Mouse (Mus musculus): ENCODE results near the gene Gm11444. TPM values are rescaled to one million over a fixed set of nuclear protein-coding genes. Genes with fewer than 3 reads are reported as not detected.
A peak's percentile ranks its signal among the peaks of the same experiment; 100 is the strongest.

Gene Gm11444
- total and polyA plus RNA-seq, 2 experiments from 2014 or later: not detected

GRCm38 (mm10) chr11:85850758-85851157 lies 625 bp upstream of the Gm11444 start:
- ATAC-seq (ENCODE audit: low FRiP score): no peak
- Histone ChIP-seq H3K27me3 (ENCODE audit: insufficient read depth, low read length) (peaks cover 18% of the 10 kb centered on the region), H3K9ac (replicated peaks; ENCODE audit: low read length, poor library complexity, severe bottlenecking) (no peak overlapping the region), H3K9me3 (ENCODE audit: low read length) (no peaks in the 10 kb centered on the region), H3K4me3 (ENCODE audit: low read depth, low read length) (no peak overlapping the region), H3K27ac (ENCODE audit: low read depth, low read length) (no peak overlapping the region), H3K4me1 (ENCODE audit: insufficient read depth, low read length) (no peaks in the 10 kb centered on the region), H3K36me3 (ENCODE audit: insufficient read depth, low read length) (no peaks in the 10 kb centered on the region), H3K4me2 (ENCODE audit: low read depth, low read length, poor library complexity, severe bottlenecking) (no peak overlapping the region)
- TF ChIP-seq CTCF (IDR thresholded peaks at IDR 0.05): peak; percentile 44
- no peak for DNase-seq (ENCODE audit: low spot score)
- WGBS: 36% methylated on average over 6 of the region's 6 CpGs

DNA sequence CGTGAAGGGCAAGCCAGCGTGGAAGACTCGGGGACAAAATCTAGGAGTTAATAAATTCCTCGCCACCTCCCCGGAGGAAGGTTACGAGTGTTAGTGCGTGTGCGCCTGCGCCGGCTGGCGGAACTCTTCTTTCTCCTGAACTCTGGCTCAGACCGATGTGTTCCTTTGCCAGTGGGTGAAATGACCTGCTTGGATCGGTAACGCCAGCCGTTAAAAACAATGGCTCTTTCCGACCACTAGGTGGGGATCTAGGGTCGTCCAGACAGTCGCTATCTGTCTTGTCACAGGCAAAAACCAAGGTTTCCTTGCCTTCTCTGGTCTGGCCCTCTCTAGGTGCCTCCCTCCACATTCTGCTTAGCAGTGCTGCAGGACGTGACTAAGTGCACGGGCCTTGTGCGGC lies 1.1 kb downstream of the Gm11444 start:
- H3K4me2 ChIP-seq (ENCODE audit: low read depth, low read length, poor library complexity, severe bottlenecking): peak overlapping the region; percentile 45
- peak; percentile 66; the same call in 1 of the 2 replicates for ATAC-seq (ENCODE audit: low FRiP score)
- no peaks in the 10 kb centered on the region for H3K36me3 ChIP-seq (ENCODE audit: insufficient read depth, low read length)
- 0 out of 2 replicates have a peak, but pooled peaks cover 2% of the 10 kb centered on the region for H3K4me1 ChIP-seq (ENCODE audit: insufficient read depth, low read length)
- TF ChIP-seq CTCF (IDR thresholded peaks at IDR 0.05): peak; percentile 96
- no peak overlapping the region for H3K27ac ChIP-seq (ENCODE audit: low read depth, low read length)
- DNase-seq (ENCODE audit: low spot score): peak; percentile 87
- no peak overlapping the region for H3K9ac ChIP-seq (replicated peaks; ENCODE audit: low read length, poor library complexity, severe bottlenecking)
- H3K27me3 ChIP-seq (ENCODE audit: insufficient read depth, low read length): peaks cover 33% of the 10 kb centered on the region
- no peaks in the 10 kb centered on the region for H3K9me3 ChIP-seq (ENCODE audit: low read length)
- H3K4me3 ChIP-seq (ENCODE audit: low read depth, low read length): peak overlapping the region; percentile 20; the same call in 1 of the 2 replicates
- 1% methylated on average over 21 of the region's 21 CpGs for WGBS

- ATAC-seq (ENCODE audit: low FRiP score) (no peak), DNase-seq (ENCODE audit: low spot score) (no peak)
- no peaks in the 10 kb centered on the region for H3K9me3 ChIP-seq (ENCODE audit: low read length)
- WGBS: 68% methylated on average over 4 of the region's 4 CpGs
- no peak for TF ChIP-seq CTCF (IDR thresholded peaks at IDR 0.05)
- H3K4me3 ChIP-seq (ENCODE audit: low read depth, low read length): no peak overlapping the region
- H3K9ac ChIP-seq (replicated peaks; ENCODE audit: low read length, poor library complexity, severe bottlenecking): no peak overlapping the region
- H3K4me1 ChIP-seq (ENCODE audit: insufficient read depth, low read length): peaks cover 12% of the 10 kb centered on the region; the same call in 1 of the 2 replicates
- H3K27ac ChIP-seq (ENCODE audit: low read depth, low read length): no peak overlapping the region
- no peaks in the 10 kb centered on the region for H3K36me3 ChIP-seq (ENCODE audit: insufficient read depth, low read length)
- H3K27me3 ChIP-seq (ENCODE audit: insufficient read depth, low read length): peaks cover 56% of the 10 kb centered on the region
- H3K4me2 ChIP-seq (ENCODE audit: low read depth, low read length, poor library complexity, severe bottlenecking): no peak overlapping the region
Measured at GRCm38 (mm10) chr11:85846509-85846908, 3.6 kb downstream of the Gm11444 start.

DNA sequence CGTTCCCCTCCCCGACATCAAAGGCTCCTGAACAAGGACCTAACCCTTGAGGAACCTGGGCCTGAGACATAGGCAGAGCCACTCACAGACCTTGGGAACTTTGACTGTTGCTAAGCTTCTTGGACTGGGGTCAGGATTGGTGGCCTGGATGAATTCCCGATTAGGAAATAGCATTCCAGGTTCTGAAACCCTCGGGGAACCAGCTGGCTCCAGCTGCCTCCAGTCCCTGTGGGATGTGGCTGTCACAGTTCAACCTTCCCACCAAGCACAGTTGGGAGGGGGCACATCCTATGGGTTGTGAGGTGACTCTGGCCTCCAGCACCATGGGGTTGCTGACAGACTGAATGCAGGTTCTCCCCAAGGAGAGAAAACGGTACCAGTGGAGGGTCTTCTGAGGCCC lies 4.2 kb downstream of the Gm11444 start:
- Histone ChIP-seq H3K4me2 (ENCODE audit: low read depth, low read length, poor library complexity, severe bottlenecking) (no peak overlapping the region), H3K4me3 (ENCODE audit: low read depth, low read length) (no peak overlapping the region), H3K27me3 (ENCODE audit: insufficient read depth, low read length) (peaks cover 62% of the 10 kb centered on the region), H3K27ac (ENCODE audit: low read depth, low read length) (no peak overlapping the region), H3K9ac (replicated peaks; ENCODE audit: low read length, poor library complexity, severe bottlenecking) (no peak overlapping the region), H3K4me1 (ENCODE audit: insufficient read depth, low read length) (peaks cover 12% of the 10 kb centered on the region; the same call in 1 of the 2 replicates), H3K9me3 (ENCODE audit: low read length) (no peaks in the 10 kb centered on the region), H3K36me3 (ENCODE audit: insufficient read depth, low read length) (no peaks in the 10 kb centered on the region)
- no peak for DNase-seq (ENCODE audit: low spot score)
- ATAC-seq (ENCODE audit: low FRiP score): no peak
- TF ChIP-seq CTCF (IDR thresholded peaks at IDR 0.05): no peak
- 48% methylated on average over 5 of the region's 5 CpGs for WGBS

DNA sequence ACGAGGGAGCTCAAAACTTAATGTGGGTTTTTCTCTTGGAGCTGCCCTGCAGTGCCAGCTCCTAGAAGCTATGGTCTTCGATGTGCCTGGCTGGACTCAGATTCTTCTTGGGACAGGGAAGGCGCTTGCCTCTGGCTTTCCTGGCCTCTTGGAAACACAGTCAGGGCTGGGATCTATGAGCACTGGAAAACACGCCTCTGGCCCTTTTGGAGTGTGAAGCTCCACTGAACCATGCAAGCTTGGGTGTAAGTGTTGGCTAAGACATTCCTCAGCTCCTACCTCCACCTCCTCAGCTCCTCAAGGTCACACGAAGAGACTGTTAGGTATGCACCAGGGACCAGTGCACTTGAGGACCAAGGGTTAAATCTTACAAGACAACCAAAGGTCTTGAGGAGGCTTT lies 5.2 kb downstream of the Gm11444 start:
- TF ChIP-seq CTCF (IDR thresholded peaks at IDR 0.05): no peak
- Histone ChIP-seq H3K27ac (ENCODE audit: low read depth, low read length) (no peak overlapping the region), H3K4me3 (ENCODE audit: low read depth, low read length) (no peak overlapping the region), H3K9ac (replicated peaks; ENCODE audit: low read length, poor library complexity, severe bottlenecking) (no peak overlapping the region), H3K27me3 (ENCODE audit: insufficient read depth, low read length) (peaks cover 68% of the 10 kb centered on the region), H3K36me3 (ENCODE audit: insufficient read depth, low read length) (no peaks in the 10 kb centered on the region), H3K4me2 (ENCODE audit: low read depth, low read length, poor library complexity, severe bottlenecking) (no peak overlapping the region), H3K4me1 (ENCODE audit: insufficient read depth, low read length) (peaks cover 12% of the 10 kb centered on the region; the same call in 1 of the 2 replicates), H3K9me3 (ENCODE audit: low read length) (no peaks in the 10 kb centered on the region)
- no peak for ATAC-seq (ENCODE audit: low FRiP score)
- WGBS: 47% methylated on average over 5 of the region's 5 CpGs
- DNase-seq (ENCODE audit: low spot score): no peak

DNA sequence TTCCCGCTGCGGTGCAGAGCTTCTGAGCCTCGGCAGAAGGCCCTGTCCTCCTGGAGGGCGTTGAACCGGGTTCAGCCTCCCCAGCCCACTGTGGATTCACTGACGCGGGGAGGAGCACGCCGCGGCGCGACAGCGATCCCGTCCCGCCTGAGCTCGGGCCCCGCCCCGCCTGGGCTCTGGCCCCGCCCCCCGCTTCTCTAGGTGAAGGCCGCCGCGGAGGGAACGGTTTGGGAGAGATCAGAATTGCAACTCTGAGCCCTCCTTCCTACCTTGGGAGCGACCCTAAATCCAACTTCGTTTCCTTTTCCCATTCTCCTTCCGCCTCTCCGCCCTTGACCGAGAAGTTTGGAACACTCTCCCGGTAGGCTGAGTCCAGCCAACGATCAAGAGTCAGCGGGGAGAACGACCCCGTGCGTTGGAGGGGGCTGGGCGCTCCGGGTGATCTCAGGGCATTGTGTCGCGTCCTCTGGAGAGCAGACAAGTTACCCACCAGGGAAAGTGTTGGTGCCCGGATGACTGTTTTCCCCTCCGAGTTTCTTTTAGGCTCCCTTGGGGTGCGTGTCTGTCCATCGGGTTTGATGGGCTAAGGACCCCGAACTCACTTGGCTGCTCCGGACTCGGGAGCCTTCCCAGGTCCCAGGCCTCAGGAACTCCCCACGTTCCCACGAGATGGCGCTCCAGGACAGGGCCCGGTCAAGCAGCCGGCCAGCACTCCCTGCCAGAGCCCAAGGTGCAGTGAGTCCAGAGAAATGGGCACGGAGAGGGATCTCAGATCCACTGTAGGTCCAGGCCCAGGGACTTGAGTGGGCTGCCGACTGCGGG lies 5.8 kb downstream of the Gm11444 start:
- peaks cover 72% of the 10 kb centered on the region for H3K27me3 ChIP-seq (ENCODE audit: insufficient read depth, low read length)
- H3K4me3 ChIP-seq (ENCODE audit: low read depth, low read length): peak overlapping the region; percentile 29
- H3K27ac ChIP-seq (ENCODE audit: low read depth, low read length): no peak overlapping the region
- peaks cover 12% of the 10 kb centered on the region; the same call in 1 of the 2 replicates for H3K4me1 ChIP-seq (ENCODE audit: insufficient read depth, low read length)
- TF ChIP-seq CTCF (IDR thresholded peaks at IDR 0.05): peak; percentile 85
- no peaks in the 10 kb centered on the region for H3K9me3 ChIP-seq (ENCODE audit: low read length)
- peak overlapping the region; percentile 57 for H3K4me2 ChIP-seq (ENCODE audit: low read depth, low read length, poor library complexity, severe bottlenecking)
- DNase-seq (ENCODE audit: low spot score) (peak; percentile 81), ATAC-seq (ENCODE audit: low FRiP score) (no peak)
- H3K9ac ChIP-seq (replicated peaks; ENCODE audit: low read length, poor library complexity, severe bottlenecking): no peak overlapping the region
- WGBS: under 1% methylated on average over 52 of the region's 54 CpGs
- H3K36me3 ChIP-seq (ENCODE audit: insufficient read depth, low read length): no peaks in the 10 kb centered on the region

Data from midbrain, postnatal 0 days (tissue).